Mouse (Mus musculus) left cerebral cortex, adult 8-10 months (tissue): ENCODE measurements around the gene Phkb. TPM values are rescaled to one million over a fixed set of nuclear protein-coding genes. Genes with fewer than 3 reads are reported as not detected.
A peak's percentile ranks its signal among the peaks of the same experiment; 100 is the strongest.
"Not testable (repeated sequence)": the region's sequence is repeated elsewhere in the genome, so short reads cannot be mapped to it uniquely, and the experiment has no call there.

ENCODE experiments used
- DNase-seq, 2 experiments: peaks; one replicate each; pipeline ENCODE4 v3.0.0; 2022; ENCODE audit warnings: low spot score in 2 of 2
- total RNA-seq, 4 experiments: library from RNA; stranded (reverse); gene quantifications; 2 replicates each; pipeline ENCODE4 v1.2.4; 2022

Gene Phkb
- total RNA-seq: 10 to 100 TPM; 45.5 to 51.1 (median 48.8) TPM

GRCm38 (mm10) chr8:85840657-85841488 is at the start of gene Phkb, which contains the start of gene Itfg1:
Gene Phkb (plus strand): TSS chr8:85840959.
Gene Itfg1 (minus strand): TSS chr8:85840921.
- peak; percentile 83 to 91 for DNase-seq

DNA sequence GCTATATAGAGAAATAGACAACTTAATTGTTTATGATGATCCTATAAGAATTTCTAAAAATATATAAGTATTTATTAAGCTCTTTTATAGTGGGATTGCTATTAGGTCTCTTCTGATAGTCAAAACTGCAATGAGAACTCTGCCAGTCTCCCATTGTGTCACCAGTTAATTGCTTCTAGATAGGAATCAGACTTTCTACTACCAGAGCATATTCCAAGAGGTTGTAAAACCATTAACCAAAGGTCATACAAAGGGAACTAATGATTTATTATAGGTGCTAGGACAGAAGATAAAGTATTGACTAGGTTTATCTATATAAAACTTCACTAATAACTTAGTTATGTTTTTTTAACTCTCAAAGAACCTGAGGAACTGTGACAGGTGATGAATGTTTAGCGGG is 44.4 kb upstream of the Phkb start:
- not testable (repeated sequence) for DNase-seq

- DNase-seq: no peak
These were observed 40.6 kb upstream of the Phkb start for GRCm38 (mm10) chr8:85800164-85800563.

DNA sequence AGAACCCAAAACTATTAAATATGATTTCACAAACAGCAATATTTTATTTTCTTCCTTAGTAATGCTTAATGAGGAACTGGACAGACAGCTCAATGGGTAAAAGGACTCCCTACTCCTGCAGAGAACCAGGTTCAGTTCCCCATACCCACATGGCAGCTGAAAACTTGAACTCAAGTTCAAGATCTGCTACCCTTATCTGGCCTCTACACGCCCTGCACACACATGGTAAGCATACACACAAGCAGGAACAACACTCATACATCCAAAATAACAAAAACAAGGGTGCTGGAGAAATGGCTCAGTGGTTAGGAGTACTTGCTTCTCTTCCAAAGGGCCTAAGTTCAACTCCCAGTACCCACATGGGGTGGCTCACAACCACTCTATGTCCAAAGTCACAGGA is 39.4 kb upstream of the Phkb start:
- DNase-seq: no peak

- no peak for DNase-seq
These were observed 27.1 kb upstream of the Phkb start for GRCm38 (mm10) chr8:85813621-85814020.

DNA sequence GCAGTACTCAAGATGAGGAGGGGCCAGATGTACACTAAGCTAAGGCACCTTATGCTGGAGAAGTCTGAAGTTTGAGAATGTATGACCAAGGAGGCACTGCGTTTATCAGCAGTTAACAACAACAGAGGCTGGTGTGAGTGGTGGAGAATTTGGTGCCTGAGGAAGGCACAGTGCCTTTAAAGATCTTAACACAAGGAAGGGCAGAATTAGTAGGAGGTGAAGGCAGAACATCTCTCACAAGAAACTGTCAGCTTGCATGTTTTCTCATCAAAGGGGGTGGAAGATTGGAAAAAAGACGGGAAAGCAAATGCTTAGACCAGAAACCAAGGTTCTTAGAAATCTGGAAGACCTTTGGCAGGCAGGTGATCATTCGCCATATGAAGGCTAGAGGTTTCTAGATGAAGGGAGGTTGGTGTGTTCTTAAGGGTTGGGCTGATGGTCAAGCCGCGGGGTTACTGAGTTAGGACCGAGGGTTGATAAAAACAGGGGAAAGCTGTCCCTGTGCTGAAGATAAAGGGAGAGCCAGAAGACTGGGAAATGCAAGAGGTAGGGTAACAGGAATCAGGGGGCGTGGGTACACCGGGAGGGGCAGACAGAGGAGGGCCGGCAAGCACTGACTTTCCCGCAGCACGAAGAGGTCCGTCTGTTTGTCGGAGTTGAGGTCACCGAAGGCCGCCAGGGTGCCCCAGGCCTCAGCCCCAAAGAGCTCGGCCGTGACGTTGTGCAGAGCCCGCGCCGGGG is 673 bp upstream of the Phkb start:
- DNase-seq: no peak

DNA sequence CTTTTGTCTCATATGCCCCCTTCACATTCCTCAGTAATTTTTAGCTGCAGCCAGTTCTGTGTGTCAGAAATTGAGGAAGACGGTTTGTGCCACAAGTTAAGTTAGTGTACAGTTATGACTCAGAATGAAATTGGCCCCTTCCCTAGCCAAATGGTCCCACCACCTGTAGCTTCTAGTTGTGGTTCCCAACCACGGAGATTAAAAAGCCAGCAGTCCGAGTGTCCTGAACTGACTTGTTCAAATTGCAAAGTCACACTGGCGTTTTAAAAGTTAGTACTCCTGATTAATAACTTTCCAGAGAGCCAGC is 683 bp downstream of the Phkb start:
- no peak for DNase-seq

GRCm38 (mm10) chr8:85845887-85846286 is 5.1 kb downstream of the Phkb start:
- no peak for DNase-seq

DNA sequence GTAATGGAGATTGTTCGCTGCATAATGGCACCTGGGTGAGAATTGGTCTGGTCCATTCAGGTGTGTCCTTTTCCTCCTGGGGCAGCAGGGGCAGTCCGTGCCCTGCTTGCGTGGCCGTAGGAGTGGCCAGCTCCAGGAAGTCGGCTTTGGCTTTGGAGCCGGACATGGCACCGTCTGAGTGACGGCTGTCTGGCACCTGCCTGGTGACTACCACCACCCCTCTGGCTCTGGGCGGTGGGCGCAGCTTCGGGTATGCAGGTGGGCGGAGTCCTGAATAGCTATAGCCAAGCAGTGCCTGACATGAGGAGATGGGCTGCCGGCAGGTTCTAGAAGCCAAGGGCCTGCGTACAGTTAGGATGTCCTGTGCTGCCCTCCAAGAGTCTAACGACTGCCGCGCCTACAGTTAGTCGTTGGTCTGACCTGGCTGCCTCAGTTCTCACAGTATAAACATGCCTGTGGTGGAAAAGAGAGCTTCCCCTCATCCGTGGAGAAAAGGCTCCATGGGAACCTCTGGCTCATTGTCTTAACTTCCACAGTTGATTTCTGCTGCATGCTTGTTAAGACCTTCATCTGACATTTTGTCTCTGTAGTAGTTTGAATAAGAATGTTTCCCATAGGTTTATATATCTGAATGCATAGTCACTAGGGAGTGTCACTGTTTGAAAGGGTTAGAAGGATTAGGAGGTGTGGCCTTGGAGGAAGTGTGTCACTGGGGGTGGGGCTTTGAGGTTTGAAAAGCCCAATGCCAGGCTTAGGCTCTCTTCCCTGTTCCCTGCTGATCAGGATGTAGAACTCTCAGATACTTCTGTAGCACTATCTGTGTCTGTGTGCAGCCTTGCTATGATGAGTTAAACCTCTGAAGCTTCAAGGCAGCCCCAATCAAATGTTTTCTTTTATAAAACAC is 13.7 kb downstream of the Phkb start:
- no peak for DNase-seq

DNA sequence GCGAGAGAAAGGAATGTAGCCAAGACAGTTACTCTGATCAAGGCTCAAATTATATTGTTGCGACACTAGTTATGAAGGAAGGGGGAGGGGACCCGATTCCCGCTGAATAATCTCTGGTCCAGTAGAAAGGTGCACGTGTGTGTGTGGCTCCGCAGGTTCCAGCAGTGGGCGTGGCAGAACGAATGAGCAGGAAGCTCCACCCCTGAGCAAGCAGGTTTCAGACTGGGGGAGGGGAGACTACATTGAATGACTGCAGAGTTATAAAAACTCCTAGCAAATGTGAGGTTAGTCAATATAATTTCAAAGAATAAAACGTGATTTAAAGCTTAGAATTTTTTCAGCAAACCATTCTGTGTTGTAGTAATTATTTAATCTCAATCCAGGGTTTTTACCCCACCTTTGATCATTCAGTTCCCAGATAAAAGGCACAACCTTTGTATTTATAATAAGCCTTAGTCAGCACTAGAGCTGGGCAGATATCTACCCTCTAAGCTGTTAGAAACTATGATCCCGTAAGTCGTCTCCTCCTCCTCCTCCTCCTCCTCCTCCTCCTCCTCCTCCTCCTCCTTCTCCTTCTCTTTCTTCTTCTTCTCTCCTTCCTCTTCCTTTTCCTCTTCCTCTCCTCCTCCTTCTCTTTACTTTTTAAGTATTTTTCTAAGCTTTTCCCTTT is 16.6 kb downstream of the Phkb start:
- not testable (repeated sequence) for DNase-seq

GRCm38 (mm10) chr8:85860612-85861011 is 19.9 kb downstream of the Phkb start:
- DNase-seq: no peak

DNA sequence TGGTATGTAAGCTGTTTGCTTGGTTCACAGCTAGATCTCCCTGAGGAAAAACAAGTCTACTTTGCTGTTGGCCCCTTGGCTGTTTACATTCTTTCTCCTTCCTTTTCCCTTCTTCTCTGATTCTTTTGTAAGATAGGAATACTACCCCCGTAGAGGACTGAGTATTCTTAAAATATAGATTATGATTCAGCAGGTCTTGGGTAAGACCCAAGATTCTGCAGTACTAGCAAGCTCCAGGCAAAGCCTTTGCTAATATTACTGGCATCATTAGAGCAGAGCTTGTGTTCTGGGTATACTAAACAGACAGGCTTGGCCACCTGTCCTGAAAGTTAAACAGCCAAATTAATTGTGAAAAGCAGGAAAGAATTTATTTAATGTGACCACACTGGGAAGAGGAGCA is 21.6 kb downstream of the Phkb start:
- DNase-seq: no peak

DNA sequence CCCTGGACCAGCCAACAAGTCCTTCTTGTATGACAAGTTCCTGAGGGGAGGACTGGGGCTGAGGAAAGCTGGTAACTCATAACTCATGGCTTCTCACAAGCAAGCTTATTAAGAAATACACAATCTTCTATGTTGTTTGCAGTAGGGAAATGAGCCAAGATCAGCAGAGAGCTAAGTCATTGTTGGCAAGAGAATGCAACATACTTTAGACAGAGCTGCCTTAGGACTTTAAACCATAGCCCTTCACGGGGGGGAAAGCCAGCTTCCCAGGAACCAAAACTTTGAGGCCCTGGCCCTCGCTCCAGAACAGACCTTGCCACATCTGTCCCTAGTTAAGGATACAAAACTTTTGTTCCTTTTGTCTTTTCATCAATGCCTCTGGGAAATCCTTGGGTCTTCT is 30.9 kb downstream of the Phkb start:
- no peak for DNase-seq

GRCm38 (mm10) chr8:85877976-85878375 is 37.2 kb downstream of the Phkb start:
- no peak for DNase-seq

GRCm38 (mm10) chr8:85879624-85880023 is 38.9 kb downstream of the Phkb start:
- no peak for DNase-seq

DNA sequence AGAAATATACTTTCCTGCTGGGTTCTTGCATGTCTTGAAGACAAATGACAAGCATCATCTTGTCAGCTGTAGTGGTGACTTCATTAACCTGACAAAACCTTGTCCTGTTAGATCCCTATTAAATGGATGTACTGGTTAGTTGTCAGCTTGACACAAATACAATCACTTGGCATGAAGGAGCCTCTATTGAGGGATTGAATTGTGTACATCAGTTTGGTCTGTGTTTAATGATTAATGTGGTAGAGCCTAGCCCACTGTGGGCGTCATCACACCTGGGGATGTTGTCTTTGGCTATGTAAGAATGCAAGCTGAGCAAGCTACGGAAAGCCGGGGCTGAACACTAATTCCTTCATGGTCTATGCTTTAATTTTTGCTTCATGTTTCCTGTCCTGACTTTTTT is 44.1 kb downstream of the Phkb start:
- no peak for DNase-seq

DNA sequence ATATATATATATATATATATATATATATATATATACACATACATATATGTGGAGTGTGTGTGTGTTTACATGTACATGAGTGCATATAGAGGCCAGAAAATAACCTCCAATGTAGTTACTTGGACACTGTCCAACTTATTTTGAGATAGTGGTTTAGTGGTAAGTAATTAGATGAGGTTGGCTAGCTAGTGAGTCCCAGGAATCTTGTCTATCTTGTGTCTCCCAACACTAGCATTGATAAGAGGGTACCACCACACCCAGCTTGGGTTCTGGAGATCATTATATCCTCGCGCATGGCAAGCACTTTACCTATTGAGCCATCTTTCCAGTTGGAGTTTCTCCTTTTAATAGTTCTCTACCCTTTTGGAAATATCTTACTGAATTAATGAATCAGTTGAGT is 56.9 kb downstream of the Phkb start:
- DNase-seq: no peak

- DNase-seq: no peak
These were observed 84.2 kb downstream of the Phkb start for GRCm38 (mm10) chr8:85924991-85925390.

DNA sequence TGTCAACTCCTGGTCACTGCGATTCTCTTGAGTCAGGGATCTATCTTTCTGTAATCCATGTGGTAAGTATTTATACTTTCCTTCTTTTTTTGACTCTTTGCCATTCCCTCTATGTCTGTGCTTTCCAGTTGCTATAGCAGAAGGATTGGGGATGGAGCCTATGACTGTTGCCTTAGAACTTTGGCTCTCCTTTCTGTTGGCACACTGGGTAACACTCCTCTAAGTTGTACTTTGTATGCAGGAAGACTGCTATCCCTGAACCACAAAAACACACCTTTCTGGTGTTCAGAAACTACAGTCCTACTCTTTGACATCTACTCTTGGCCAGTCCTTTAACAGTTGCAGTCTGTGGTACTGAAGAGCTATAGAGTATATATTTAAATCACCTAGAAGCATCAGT is 84.8 kb downstream of the Phkb start:
- DNase-seq: no peak

GRCm38 (mm10) chr8:85926107-85926506 is 85.3 kb downstream of the Phkb start:
- peak in 1 of 2 experiments; percentile 31 for DNase-seq

- no peak for DNase-seq
These were observed 95.4 kb downstream of the Phkb start for GRCm38 (mm10) chr8:85936148-85936547.
